Mouse (Mus musculus) lung, postnatal 4 days (tissue): ENCODE data around the gene Tchh.

Experiments used
- DNase-seq, 2 experiments: peaks; one replicate each; pipeline ENCODE4 v3.0.0; 2021

Tchh gene

DNA sequence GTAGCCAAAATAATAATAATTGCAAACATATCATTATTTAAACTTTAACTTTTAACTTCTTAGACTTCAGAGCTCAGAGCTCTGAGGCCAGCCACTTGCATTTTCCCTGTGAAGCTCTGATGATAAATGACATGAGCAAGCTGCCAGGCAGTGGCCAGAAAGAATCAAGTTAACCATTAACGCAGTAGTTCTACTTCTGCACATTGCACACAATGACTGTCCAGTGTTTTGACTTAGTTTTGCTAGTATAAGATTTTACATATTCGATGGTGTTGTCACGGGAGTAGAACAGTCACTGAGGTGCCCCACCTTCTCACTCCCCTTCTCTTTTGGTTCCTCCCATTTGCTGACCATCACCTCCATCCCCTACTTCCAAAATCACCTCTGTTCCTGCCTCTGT, 55.0 kb downstream of the Tchh start:
- no peak for DNase-seq
